Mouse (Mus musculus) adrenal gland, adult 18-20 months (tissue): ENCODE data around the gene C1qtnf7. TPM values are rescaled to one million over a fixed set of nuclear protein-coding genes. Genes with fewer than 3 reads are reported as not detected.

Experiments
- DNase-seq, 2 experiments: peaks; one replicate each; pipeline ENCODE4 v3.0.0; 2021 to 2022; ENCODE audit warnings: low spot score in 2 of 2
- long read RNA-seq, 2 experiments: library from polyadenylated mRNA; stranded (forward); transcript quantifications; one replicate each; pipeline ENCODE4 v2.0.0; 2021
- total RNA-seq, 2 experiments: library from RNA; stranded (reverse); gene quantifications; 1 replicate in 1 of 2; 2 replicates in 1 of 2; pipeline ENCODE4 v1.2.3; 2021

C1qtnf7 gene
- 1 to 10 TPM; 3.9 to 5.1 TPM for total RNA-seq
- long read RNA-seq, experiment 1, partial matches to known transcripts, result 1 of 2 reads
- long read RNA-seq, experiment 1, other reads (novel, unspliced or antisense), result 1 of 2 reads
- long read RNA-seq, experiment 2, partial matches to known transcripts, result 2 of 6 reads
- long read RNA-seq, experiment 2, other reads (novel, unspliced or antisense), result 2 of 6 reads

- DNase-seq, result no peak
These were observed at the start of gene C1qtnf7 for GRCm38 (mm10) chr5:43515401-43515976. Gene C1qtnf7 (plus strand): TSS chr5:43515538.

- DNase-seq, result no peak
These were observed 48.6 kb upstream of the C1qtnf7 start for GRCm38 (mm10) chr5:43466762-43467161.

GRCm38 (mm10) chr5:43467214-43467613 is 48.1 kb upstream of the C1qtnf7 start:
- DNase-seq, result no peak

- no peak for DNase-seq
These were observed 46.4 kb upstream of the C1qtnf7 start for GRCm38 (mm10) chr5:43468937-43469336.

- DNase-seq, result no peak
These were observed 37.4 kb upstream of the C1qtnf7 start for GRCm38 (mm10) chr5:43477953-43478352.

- no peak for DNase-seq
These were observed 35.3 kb upstream of the C1qtnf7 start for GRCm38 (mm10) chr5:43480046-43480445.

GRCm38 (mm10) chr5:43480786-43481185 is 34.6 kb upstream of the C1qtnf7 start:
- no peak for DNase-seq

- DNase-seq, result no peak
These were observed 33.5 kb upstream of the C1qtnf7 start for GRCm38 (mm10) chr5:43481824-43482223.

- DNase-seq, result no peak
These were observed 13.5 kb upstream of the C1qtnf7 start for GRCm38 (mm10) chr5:43501887-43502286.

- no peak for DNase-seq
These were observed 11.0 kb upstream of the C1qtnf7 start for GRCm38 (mm10) chr5:43504243-43504786.

- DNase-seq, result no peak
These were observed 6.9 kb upstream of the C1qtnf7 start for GRCm38 (mm10) chr5:43508470-43508869.

GRCm38 (mm10) chr5:43508892-43509291 is 6.4 kb upstream of the C1qtnf7 start:
- no peak for DNase-seq

GRCm38 (mm10) chr5:43511126-43511525 is 4.2 kb upstream of the C1qtnf7 start:
- DNase-seq, result no peak

GRCm38 (mm10) chr5:43516491-43516890 is 1.2 kb downstream of the C1qtnf7 start:
- DNase-seq, result no peak

GRCm38 (mm10) chr5:43517313-43517712 is 2.0 kb downstream of the C1qtnf7 start:
- no peak for DNase-seq

GRCm38 (mm10) chr5:43519905-43520304 is 4.6 kb downstream of the C1qtnf7 start:
- DNase-seq, result no peak

GRCm38 (mm10) chr5:43521369-43521768 is 6.0 kb downstream of the C1qtnf7 start:
- DNase-seq, result no peak

- no peak for DNase-seq
These were observed 7.5 kb downstream of the C1qtnf7 start for GRCm38 (mm10) chr5:43522866-43523265.

GRCm38 (mm10) chr5:43526874-43527584 is 11.7 kb downstream of the C1qtnf7 start:
- DNase-seq, result no peak

GRCm38 (mm10) chr5:43530186-43530585 is 14.8 kb downstream of the C1qtnf7 start:
- DNase-seq, result no peak

- no peak for DNase-seq
These were observed 15.5 kb downstream of the C1qtnf7 start for GRCm38 (mm10) chr5:43530886-43531285.
